Mouse (Mus musculus) neural tube, embryonic 10.5 days (tissue): ENCODE results near the gene Rhox2a.
"Not testable (repeated sequence)": the region's sequence is repeated elsewhere in the genome, so short reads cannot be mapped to it uniquely, and the experiment has no call there.

Experiments
- DNase-seq: peaks from one replicate; pipeline ENCODE4 v3.0.0-alpha.2; 2017; ENCODE audit warnings: low spot score; ENCODE audit errors: extremely low spot score

Gene Rhox2a

GRCm38 (mm10) chrX:37244676-37245075, at the start of gene Rhox2a:
TSS of gene Rhox2a (plus strand) at chrX:37244976.
- DNase-seq = not testable (repeated sequence)

- no peak for DNase-seq
These were observed 46.1 kb upstream of the Rhox2a start for GRCm38 (mm10) chrX:37198676-37199075.

GRCm38 (mm10) chrX:37210941-37211340, 33.8 kb upstream of the Rhox2a start, which contains the start of gene Gm9:
TSS of gene Gm9 (minus strand) at chrX:37211041.
- DNase-seq = no peak

- not testable (repeated sequence) for DNase-seq
These were observed 22.6 kb upstream of the Rhox2a start, which contains the start of gene Rhox1 for GRCm38 (mm10) chrX:37222158-37222557. TSS of gene Rhox1 (minus strand) at chrX:37222258.

- DNase-seq = not testable (repeated sequence)
These were observed 4.8 kb downstream of the Rhox2a start, which contains the start of gene Rhox3a for GRCm38 (mm10) chrX:37249619-37250018. TSS of gene Rhox3a (plus strand) at chrX:37249919.

DNA sequence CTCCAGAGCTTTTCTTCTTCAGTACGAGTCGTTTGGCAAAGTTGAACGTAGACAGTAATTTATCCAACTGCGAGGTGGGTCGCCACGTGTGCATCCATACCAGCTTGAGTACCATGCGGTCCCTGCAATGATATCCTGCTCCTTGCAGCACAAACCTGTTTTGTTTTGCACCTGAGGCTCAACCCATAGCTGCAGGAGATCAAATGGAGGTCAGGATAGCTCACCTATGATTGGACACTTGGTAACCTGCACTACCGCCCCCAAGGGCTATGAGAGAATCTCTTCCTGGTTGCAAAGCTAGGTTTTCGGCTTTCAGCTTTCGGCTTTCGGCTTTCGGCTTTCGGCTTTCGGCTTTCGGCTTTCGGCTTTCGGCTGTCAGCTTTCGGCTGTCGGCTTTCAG, 20.3 kb downstream of the Rhox2a start, which contains the start of gene Rhox4a:
TSS of gene Rhox4a (plus strand) at position 301 of the 400 bp plus-strand sequence.
- DNase-seq = not testable (repeated sequence)
